Mouse (Mus musculus) neural tube, embryonic 10.5 days (tissue): Measurements from ENCODE around the gene Gm8265.
"Not testable (repeated sequence)": the region's sequence is repeated elsewhere in the genome, so short reads cannot be mapped to it uniquely, and the experiment has no call there.

Source experiments
- DNase-seq: peaks from one replicate; pipeline ENCODE4 v3.0.0-alpha.2; 2017; ENCODE audit warnings: low spot score; ENCODE audit errors: extremely low spot score

The Gm8265 gene

GRCm38 (mm10) chr14:5632928-5633327 is at the start of gene Gm8265:
TSS of gene Gm8265 (minus strand) at chr14:5633028.
- DNase-seq = not testable (repeated sequence)
